20 mouse cellular contexts compared by ENCODE assay signal in the genomic region with DNA sequence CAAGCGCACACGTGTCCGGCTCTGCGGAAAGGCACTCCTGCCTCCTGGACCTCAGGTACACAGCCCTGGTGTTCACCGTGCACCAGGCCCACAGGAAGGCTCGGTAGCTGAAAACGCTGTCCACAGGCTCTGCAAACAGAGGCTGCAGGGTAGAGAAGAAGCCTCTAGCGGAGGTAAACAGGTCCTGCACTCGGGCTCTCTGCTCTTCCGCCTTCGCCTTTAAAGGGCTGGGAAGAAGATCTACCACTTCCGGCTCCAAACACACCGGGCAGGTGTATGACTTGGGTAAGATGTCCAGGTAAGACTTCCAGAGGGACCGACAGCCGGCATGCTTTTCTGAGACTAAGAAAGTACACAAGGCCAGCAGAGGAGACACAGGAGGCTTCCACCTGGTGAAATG. TPM values are rescaled to one million over a fixed set of nuclear protein-coding genes. Genes with fewer than 3 reads are reported as not detected.
"Had no signal": no experiment of that assay in that cellular context is flagged by ENCODE, and none has a peak within 500 bp of the region (broad histone marks: within the 10 kb centered on the region; RNA-seq: fewer than 3 reads in every experiment).

No protein-coding gene starts in this region.

- ATAC-seq: intestine, embryonic 16.5 days; midbrain, embryonic 15.5 days had no signal

- H3K27me3 ChIP-seq: limb, embryonic 12.5 days; liver, embryonic 13.5 days; lung, embryonic 15.5 days; midbrain, embryonic 15.5 days; neural tube, embryonic 12.5 days had no signal

- H3K27ac ChIP-seq: limb, embryonic 12.5 days; liver, embryonic 13.5 days; lung, embryonic 15.5 days; macrophage; midbrain, embryonic 15.5 days; neural tube, embryonic 12.5 days had no signal

- H3K4me1 ChIP-seq: midbrain, embryonic 15.5 days; neural tube, embryonic 12.5 days had no signal

- DNase-seq: kidney, adult 8-10 months; kidney, postnatal 25 days; layer of hippocampus, adult 9-11 months; liver, embryonic 13.5 days; lung, postnatal 14 days; thymus, adult 2 months; thymus, postnatal 36 days had no signal

- H3K4me3 ChIP-seq: limb, embryonic 12.5 days; liver, embryonic 13.5 days; lung, embryonic 15.5 days; megakaryocyte, embryonic 14.5 days; midbrain, embryonic 15.5 days; neural tube, embryonic 12.5 days had no signal

- H3K9ac ChIP-seq: limb, embryonic 12.5 days; liver, embryonic 13.5 days; lung, embryonic 15.5 days; midbrain, embryonic 15.5 days; neural tube, embryonic 12.5 days had no signal

RNA-seq across cellular contexts. Expression of a gene that starts 37.0 kb away (rescaled TPM):
- total RNA-seq: monocyte, adult 5-6 weeks; neutrophil, adult 5-6 weeks had no signal
- polyA plus RNA-seq: intestine, embryonic 16.5 days; kidney, embryonic 16.5 days; limb, embryonic 12.5 days; liver, embryonic 13.5 days; lung, embryonic 15.5 days; macrophage; midbrain, embryonic 11.5 days; midbrain, embryonic 15.5 days; neural tube, embryonic 12.5 days; stomach, embryonic 14.5 days; testis, adult 2 months; thymus, adult 2 months had no signal
